15 mouse cellular contexts compared by ENCODE assay signal in the genomic region with DNA sequence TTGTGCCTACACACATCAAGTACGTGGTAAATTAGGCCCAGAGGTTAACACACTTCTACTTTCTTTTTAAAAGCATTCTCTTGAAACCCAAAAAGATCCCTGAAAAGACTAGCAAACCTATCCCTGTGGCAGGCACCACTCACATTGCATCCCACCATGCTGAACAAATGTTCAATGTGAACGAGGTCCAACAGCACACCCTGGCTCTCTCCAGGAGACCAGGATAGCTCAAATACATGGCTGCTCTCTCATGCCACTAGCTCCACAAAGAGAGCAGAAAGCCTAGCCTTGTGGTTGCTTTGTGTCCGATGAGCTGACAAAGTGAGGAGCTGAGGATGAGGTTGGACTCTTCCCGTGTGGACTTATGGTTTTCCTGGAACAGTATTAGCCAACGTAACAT.
"Had no signal": no experiment of that assay in that cellular context is flagged by ENCODE, and none has a peak within 500 bp of the region (broad histone marks: within the 10 kb centered on the region; RNA-seq: fewer than 3 reads in every experiment).

No protein-coding gene starts in this region.

- DNase-seq: kidney, postnatal 25 days; layer of hippocampus, adult 9-11 months; layer of hippocampus, postnatal 36 days; liver; liver, embryonic 13.5 days; liver, postnatal 0 days; lung, postnatal 14 days; midbrain, embryonic 14.5 days; retina, postnatal 1 day; right cerebral cortex, postnatal 4 days; thymus, postnatal 36 days had no signal

- H3K27ac ChIP-seq: limb, embryonic 12.5 days; liver, embryonic 13.5 days; lung, embryonic 15.5 days; neural tube, embryonic 12.5 days had no signal

- H3K4me3 ChIP-seq: limb, embryonic 12.5 days; liver, embryonic 13.5 days; lung, embryonic 15.5 days; myocyte; neural tube, embryonic 12.5 days had no signal
